Mouse (Mus musculus) lung, embryonic 15.5 days (tissue): ENCODE measurements around the gene Zbed5. TPM values are rescaled to one million over a fixed set of nuclear protein-coding genes. Genes with fewer than 3 reads are reported as not detected.
A peak's percentile ranks its signal among the peaks of the same experiment; 100 is the strongest.
"Not testable (repeated sequence)": the region's sequence is repeated elsewhere in the genome, so short reads cannot be mapped to it uniquely, and the experiment has no call there.

ENCODE experiments used
- ATAC-seq: fragments of 200-750 bp; cut with Nextera tagmentation; 2 replicates; pipeline ENCODE4 v1.8.0; 2017; ENCODE audit warnings: moderate number of reproducible peaks, borderline replicate concordance; ENCODE audit not compliant: low FRiP score, low TSS enrichment; ENCODE audit errors: extremely low read depth
- H3K27ac ChIP-seq: fragments of 300-500 bp; sonication (generic); 2 replicates; pipeline ENCODE4 v1.5.1; 2015; ENCODE audit warnings: moderate library complexity, mild to moderate bottlenecking, inconsistent platforms
- H3K27me3 ChIP-seq: fragments of 300-500 bp; sonication (generic); 2 replicates; pipeline ENCODE4 v1.6.1; 2015; ENCODE audit warnings: inconsistent platforms
- H3K36me3 ChIP-seq: fragments of 300-500 bp; sonication (generic); 2 replicates; pipeline ENCODE4 v1.6.1; 2015; ENCODE audit warnings: inconsistent platforms
- H3K4me1 ChIP-seq: fragments of 300-500 bp; sonication (generic); 2 replicates; pipeline ENCODE4 v1.6.1; 2015; ENCODE audit warnings: inconsistent platforms
- H3K4me2 ChIP-seq: fragments of 300-500 bp; sonication (generic); 2 replicates; pipeline ENCODE4 v1.6.1; 2015; ENCODE audit warnings: inconsistent platforms, mild to moderate bottlenecking, moderate library complexity
- H3K4me3 ChIP-seq: fragments of 300-500 bp; sonication (generic); 2 replicates; pipeline ENCODE4 v1.5.1; 2015; ENCODE audit warnings: mild to moderate bottlenecking, inconsistent platforms
- H3K9ac ChIP-seq: fragments of 300-500 bp; sonication (generic); 2 replicates; pipeline ENCODE4 v1.6.1; 2015; ENCODE audit warnings: inconsistent platforms
- H3K9me3 ChIP-seq: fragments of 300-500 bp; sonication (generic); 2 replicates; pipeline ENCODE4 v1.6.1; 2016; ENCODE audit warnings: inconsistent platforms
- WGBS: fragments of 180-500 bp; shearing (Covaris S2); methylation state at CpG from one replicate; pipeline ENCODE4 v1.1.7; 2015; 5-methylcytosine and 5-hydroxymethylcytosine counted together
- polyA plus RNA-seq: library from polyadenylated mRNA; unstranded; fragments of >200 nt; fragmentation: Nextera tagmentation; extraction: Ambion mirVana; gene quantifications from 2 replicates; pipeline ENCODE4 v1.2.1, GENCODE M21; 2015

The Zbed5 gene
- polyA plus RNA-seq, 1 experiment from 2014 or later: 4.6 TPM

DNA sequence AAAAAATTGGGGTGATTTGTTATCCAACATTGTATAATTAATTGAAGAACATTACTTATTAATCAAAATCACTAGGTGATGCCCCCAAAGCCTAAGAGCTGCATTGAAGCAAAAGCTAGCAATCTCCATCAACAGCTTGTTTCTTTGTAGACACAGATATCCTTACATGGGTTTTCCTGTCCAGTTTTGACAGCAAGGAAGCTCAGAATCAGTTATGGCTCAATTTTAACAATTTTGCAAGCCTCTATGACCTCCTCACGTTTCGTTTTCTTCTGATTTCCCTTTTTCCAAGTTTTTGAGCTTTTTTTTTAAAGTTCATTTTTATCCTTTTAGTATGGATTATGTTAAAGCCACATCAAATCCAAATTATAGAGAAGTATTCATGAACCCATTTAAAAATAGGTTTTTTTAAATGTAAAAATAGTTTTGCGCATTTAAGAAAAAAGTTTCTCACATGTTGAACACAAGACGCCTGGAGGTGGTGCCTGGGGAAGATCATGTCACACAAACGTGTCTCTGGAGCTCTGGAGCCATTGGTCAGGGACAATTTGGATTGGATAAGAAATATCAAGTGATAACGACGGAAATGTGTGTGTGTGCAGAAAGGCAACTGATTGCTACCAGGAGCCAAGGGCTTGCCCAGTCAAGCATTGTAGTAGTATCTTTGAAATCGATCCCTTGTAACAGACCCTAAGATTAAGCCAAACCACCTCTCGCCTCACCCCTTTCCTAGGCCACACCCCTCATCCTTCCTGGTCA, 45.4 kb downstream of the Zbed5 start:
- H3K9me3 ChIP-seq: no peaks in the 10 kb centered on the region
- WGBS: 5% methylated on average over 9 of the region's 9 CpGs
- peak; percentile 31; the same call in 1 of the 2 replicates for ATAC-seq
- H3K4me1 ChIP-seq: peaks cover 11% of the 10 kb centered on the region
- peak overlapping the region; percentile 13; the same call in 1 of the 2 replicates for H3K9ac ChIP-seq
- no peaks in the 10 kb centered on the region for H3K36me3 ChIP-seq
- H3K4me3 ChIP-seq: peak overlapping the region; percentile 69
- H3K27me3 ChIP-seq: no peaks in the 10 kb centered on the region
- H3K4me2 ChIP-seq: peak overlapping the region; percentile 61
- no peak overlapping the region for H3K27ac ChIP-seq

GRCm38 (mm10) chr5:129941495-129942045, 46.0 kb downstream of the Zbed5 start, which contains the start of gene Vkorc1l1:
TSS of gene Vkorc1l1 (plus strand) at chr5:129941970.
- H3K4me1 ChIP-seq: peaks cover 11% of the 10 kb centered on the region
- no peaks in the 10 kb centered on the region for H3K27me3 ChIP-seq
- WGBS: under 1% methylated on average over 57 of the region's 59 CpGs
- H3K9me3 ChIP-seq: no peaks in the 10 kb centered on the region
- peak; percentile 98 for ATAC-seq
- peak within 1 kb of the TSS; percentile 68 for H3K9ac ChIP-seq
- H3K4me3 ChIP-seq: peak within 1 kb of the TSS; percentile 69
- H3K27ac ChIP-seq: peak within 1 kb of the TSS; percentile 32; the same call in 1 of the 2 replicates
- no peaks in the 10 kb centered on the region for H3K36me3 ChIP-seq
- H3K4me2 ChIP-seq: peak within 1 kb of the TSS; percentile 69

- Histone ChIP-seq H3K27ac (peak overlapping the region; percentile 32; the same call in 1 of the 2 replicates), H3K9ac (peak overlapping the region; percentile 68)
- ATAC-seq: peak; percentile 44
These were observed 46.8 kb downstream of the Zbed5 start for GRCm38 (mm10) chr5:129942073-129942939.

GRCm38 (mm10) chr5:129943402-129943801, 47.9 kb downstream of the Zbed5 start:
- no peak for ATAC-seq
- Histone ChIP-seq H3K9ac (no peak overlapping the region), H3K4me3 (0 out of 2 replicates have a peak overlapping the region, but pooled peaks have one; percentile 10), H3K27ac (no peak overlapping the region), H3K4me1 (peaks cover 11% of the 10 kb centered on the region), H3K9me3 (no peaks in the 10 kb centered on the region), H3K27me3 (no peaks in the 10 kb centered on the region), H3K36me3 (0 out of 2 replicates have a peak, but pooled peaks cover 3% of the 10 kb centered on the region), H3K4me2 (no peak overlapping the region)
- WGBS: 27% methylated on average over 1 of the region's 1 CpGs

More at GRCm38 (mm10) chr5:129942073-129942939, 46.8 kb downstream of the Zbed5 start:
- H3K4me2 ChIP-seq: peak overlapping the region; percentile 69
- peak overlapping the region; percentile 69 for H3K4me3 ChIP-seq
- H3K4me1 ChIP-seq: peaks cover 11% of the 10 kb centered on the region
- not testable (repeated sequence) for H3K27me3 ChIP-seq, H3K36me3 ChIP-seq, H3K9me3 ChIP-seq
- under 1% methylated on average over 49 of the region's 82 CpGs for WGBS

- Histone ChIP-seq H3K27me3 (no peaks in the 10 kb centered on the region), H3K4me2 (no peak overlapping the region), H3K4me3 (no peak overlapping the region), H3K36me3 (0 out of 2 replicates have a peak, but pooled peaks cover 3% of the 10 kb centered on the region), H3K4me1 (peaks cover 7% of the 10 kb centered on the region), H3K9me3 (no peaks in the 10 kb centered on the region), H3K9ac (no peak overlapping the region), H3K27ac (no peak overlapping the region)
- 70% methylated on average over 2 of the region's 2 CpGs for WGBS
- no peak for ATAC-seq
These were observed 52.1 kb downstream of the Zbed5 start for GRCm38 (mm10) chr5:129947528-129948033.

DNA sequence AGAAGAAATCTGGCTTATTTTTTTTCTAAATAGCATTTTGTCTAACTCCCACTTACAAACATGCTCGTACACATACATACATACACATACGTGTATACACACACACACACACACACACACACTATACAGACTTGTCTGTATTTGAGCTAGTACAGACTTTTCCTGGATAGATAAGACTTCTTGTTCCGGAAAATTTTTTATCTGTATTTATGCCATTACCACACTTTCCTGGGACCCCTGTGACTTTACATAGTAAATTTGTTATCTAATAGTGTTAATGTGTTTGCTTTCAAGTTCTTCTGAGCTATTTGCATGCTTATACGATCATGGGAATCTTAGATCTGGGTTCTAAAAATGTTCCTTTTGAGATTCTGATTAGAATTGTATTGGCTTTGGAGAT, 56.6 kb downstream of the Zbed5 start:
- H3K9ac ChIP-seq: no peak overlapping the region
- H3K4me1 ChIP-seq: no peaks in the 10 kb centered on the region
- ATAC-seq: no peak
- H3K27me3 ChIP-seq: no peaks in the 10 kb centered on the region
- WGBS: 85% methylated on average over 4 of the region's 4 CpGs
- no peaks in the 10 kb centered on the region for H3K36me3 ChIP-seq
- H3K9me3 ChIP-seq: no peaks in the 10 kb centered on the region
- no peak overlapping the region for H3K4me2 ChIP-seq
- no peak overlapping the region for H3K27ac ChIP-seq
- H3K4me3 ChIP-seq: no peak overlapping the region

Other genes with a start within 250 kb of the Zbed5 start
- gene Zfp11, start 225.6 kb upstream of the Zbed5 start, polyA plus RNA-seq: 4.1 and 4.7 TPM in 2 replicates
- not detected in 2 replicates for gene Sept14, start 187.2 kb upstream of the Zbed5 start, polyA plus RNA-seq
- 183 and 186 TPM in 2 replicates for gene Mrps17, start 180.2 kb upstream of the Zbed5 start, polyA plus RNA-seq
- gene Nipsnap2, start 170.7 kb upstream of the Zbed5 start, polyA plus RNA-seq: 91.9 and 95.3 TPM in 2 replicates
- 30.4 and 31.9 TPM in 2 replicates for gene Psph, start 108.3 kb upstream of the Zbed5 start, polyA plus RNA-seq
- gene Sumf2, start 48.7 kb upstream of the Zbed5 start, polyA plus RNA-seq: 42.9 and 48.3 TPM in 2 replicates
- gene Chchd2, start 8.3 kb upstream of the Zbed5 start, polyA plus RNA-seq: 847 and 887 TPM in 2 replicates
- gene Phkg1, start 2.8 kb downstream of the Zbed5 start, polyA plus RNA-seq: 0.21 and 0.24 TPM in 2 replicates
- 2.3 and 2.7 TPM in 2 replicates for gene Nupr1l, start 12.8 kb downstream of the Zbed5 start, polyA plus RNA-seq
- 24.8 and 27.2 TPM in 2 replicates for gene Vkorc1l1, start 46.2 kb downstream of the Zbed5 start, polyA plus RNA-seq
- 65.0 and 65.6 TPM in 2 replicates for gene Gusb, start 107.3 kb downstream of the Zbed5 start, polyA plus RNA-seq
- 25.8 and 30.9 TPM in 2 replicates for gene Asl, start 133.5 kb downstream of the Zbed5 start, polyA plus RNA-seq
- gene Crcp, start 133.6 kb downstream of the Zbed5 start, polyA plus RNA-seq: 39.1 and 40.1 TPM in 2 replicates
- 69.6 and 70.8 TPM in 2 replicates for gene Tpst1, start 177.6 kb downstream of the Zbed5 start, polyA plus RNA-seq
- 5.8 and 6.5 TPM in 2 replicates for gene Kctd7, start 249.1 kb downstream of the Zbed5 start, polyA plus RNA-seq